ENCODE assay signal across 8 mouse cellular contexts in genomic region chr7:44645951-44646350, GRCm38 (mm10). TPM values are rescaled to one million over a fixed set of nuclear protein-coding genes. Genes with fewer than 3 reads are reported as not detected.
DNase-seq lines count a peak whose midpoint lies in the region; TF ChIP-seq lines count a peak whose summit lies in the region.

No protein-coding gene starts in this region.

- TF ChIP-seq CTCF in gastrocnemius, adult 2 months (IDR thresholded peaks at IDR 0.05) = no peak

- no peak overlapping the region for H3K4me3 ChIP-seq in gastrocnemius, adult 2 months

- DNase-seq in gastrocnemius, adult 2 months = peak; percentile 64
- no peak for DNase-seq in gastrocnemius, postnatal 4 days (ENCODE audit: low spot score in 2 of 2)
- peak; percentile 75 for DNase-seq in 416B (ENCODE audit: low read depth)
- peak; percentile 82 for DNase-seq in cerebellum, adult 9-10 months
- DNase-seq in kidney, postnatal 25 days = peak; percentile 74 to 76
- no peak for DNase-seq in testis, postnatal 10 days (ENCODE audit: low spot score)
- DNase-seq in yolk sac, embryonic 10.5 days (ENCODE audit: low spot score) = no peak
- no peak for DNase-seq in urinary bladder, adult 18-20 months (ENCODE audit: low spot score in 2 of 2)

- intact Hi-C loops in gastrocnemius, adult 2 months (cut with DNase I) = loop anchor here (2.0 to 10.0 kb wide), 2 partner anchors 57 to 169 kb away; partner anchors contain the start of genes Atf5, Il4i1 and Nup62

- H3K27ac ChIP-seq in gastrocnemius, adult 2 months = no peak overlapping the region

RNA-seq across cellular contexts. Expression of gene Myh14, which starts 24.7 kb away (rescaled TPM):
- 10 to 100 TPM; 32.0 to 36.7 TPM for total RNA-seq in gastrocnemius, adult 2 months (2021)
- 10 to 100 TPM; 25.7 to 26.6 TPM for total RNA-seq in gastrocnemius, postnatal 4 days (2021)

RNA-seq across cellular contexts. Expression of gene Kcnc3, which starts 55.5 kb away (rescaled TPM):
- total RNA-seq in gastrocnemius, adult 2 months (2021) = 1 to 10 TPM; 3.0 to 3.6 TPM
- 1 to 10 TPM in 1 of 2 experiments, under 1 TPM in 1; 0.91 to 1.1 TPM for total RNA-seq in gastrocnemius, postnatal 4 days (2021)

Comparison
In these comparisons a context has a peak if more than half of its experiments do, and no peak if none do; other contexts are left out.
1. DNase-seq: peak in gastrocnemius, adult 2 months (single experiment), 416B (single experiment), cerebellum, adult 9-10 months (single experiment) and kidney, postnatal 25 days (2 of 2); none in gastrocnemius, postnatal 4 days (0 of 2), testis, postnatal 10 days (single experiment), yolk sac, embryonic 10.5 days (single experiment) and urinary bladder, adult 18-20 months (0 of 2).